Mouse (Mus musculus) liver, postnatal 0 days (tissue): ENCODE data around the gene Slc38a5. TPM values are rescaled to one million over a fixed set of nuclear protein-coding genes. Genes with fewer than 3 reads are reported as not detected.
"Not testable (repeated sequence)": the region's sequence is repeated elsewhere in the genome, so short reads cannot be mapped to it uniquely, and the experiment has no call there.

ENCODE experiments used
- ATAC-seq: fragments of 200-750 bp; cut with Nextera tagmentation; 2 replicates; pipeline ENCODE4 v1.8.0; 2017; ENCODE audit warnings: mild to moderate bottlenecking, moderate library complexity
- DNase-seq: peaks from one replicate; pipeline ENCODE4 v3.0.0-alpha.2; 2016
- H3K27ac ChIP-seq: fragments of 300-500 bp; sonication (generic); 2 replicates; pipeline ENCODE4 v1.5.1; 2014; ENCODE audit warnings: antibody characterized with exemption, moderate library complexity, mild to moderate bottlenecking, low read depth
- H3K27me3 ChIP-seq: fragments of 300-500 bp; sonication (generic); 2 replicates; pipeline ENCODE4 v1.6.1; 2014; ENCODE audit warnings: low read length, control low read depth, mixed read lengths; ENCODE audit not compliant: insufficient read depth
- H3K36me3 ChIP-seq: fragments of 300-500 bp; sonication (generic); replicated peaks from 2 replicates; pipeline ENCODE4 v1.6.1; 2014; ENCODE audit warnings: mild to moderate bottlenecking, control low read depth, low read length, moderate library complexity, mixed read lengths; ENCODE audit not compliant: insufficient read depth
- H3K4me1 ChIP-seq: fragments of 300-500 bp; sonication (generic); 2 replicates; pipeline ENCODE4 v1.6.1; 2014; ENCODE audit warnings: antibody characterized with exemption, mild to moderate bottlenecking, control low read depth; ENCODE audit not compliant: insufficient read depth
- H3K4me2 ChIP-seq: fragments of 300-500 bp; sonication (generic); 2 replicates; pipeline ENCODE4 v1.6.1; 2014; ENCODE audit warnings: low read depth, mild to moderate bottlenecking, low read length, moderate library complexity, mixed read lengths
- H3K4me3 ChIP-seq: fragments of 300-500 bp; sonication (generic); 2 replicates; pipeline ENCODE4 v1.5.1; 2014; ENCODE audit warnings: low read depth, low read length
- H3K9ac ChIP-seq: fragments of 300-500 bp; sonication (generic); replicated peaks from 2 replicates; pipeline ENCODE4 v1.6.1; 2014; ENCODE audit warnings: mild to moderate bottlenecking, moderate library complexity
- H3K9me3 ChIP-seq: fragments of 300-500 bp; sonication (generic); 2 replicates; pipeline ENCODE4 v1.6.1; 2016; ENCODE audit warnings: mild to moderate bottlenecking, control low read depth, low read length, mixed read lengths
- CTCF ChIP-seq: sonication (generic); IDR thresholded peaks from 2 replicates; pipeline ENCODE4 v1.5.1; 2016; ENCODE audit warnings: antibody characterized with exemption, low read depth
- EP300 ChIP-seq: IDR thresholded peaks from 2 replicates; pipeline ENCODE4 v1.6.1; 2016; ENCODE audit warnings: antibody characterized with exemption, low read depth, mild to moderate bottlenecking
- WGBS: fragments of 180-500 bp; shearing (Covaris S2); extraction: QIAGEN DNeasy Blood & Tissue Kit; methylation state at CpG from one replicate; pipeline ENCODE4 v1.1.7; 2014; ENCODE audit not compliant: insufficient replicate concordance; 5-methylcytosine and 5-hydroxymethylcytosine counted together
- polyA plus RNA-seq: library from polyadenylated mRNA; unstranded; fragments of >200 nt; fragmentation: Nextera tagmentation; extraction: Ambion mirVana; gene quantifications from 2 replicates; pipeline ENCODE4 v1.2.1, GENCODE M21; 2015

Gene Slc38a5
- polyA plus RNA-seq, 1 experiment from 2014 or later: 35.9 TPM

GRCm38 (mm10) chrX:8272000-8272399 is 1.1 kb downstream of the Slc38a5 start:
- WGBS: 20% methylated on average over 10 of the region's 10 CpGs
- H3K27ac ChIP-seq: peak overlapping the region; percentile 55; the same call in 1 of the 2 replicates
- peak; percentile 42 for DNase-seq
- H3K4me1 ChIP-seq: no peaks in the 10 kb centered on the region
- H3K27me3 ChIP-seq: no peaks in the 10 kb centered on the region
- no peaks in the 10 kb centered on the region for H3K9me3 ChIP-seq
- peak overlapping the region; percentile 48 for H3K9ac ChIP-seq
- TF ChIP-seq EP300 (peak; percentile 90), CTCF (no peak)
- no peaks in the 10 kb centered on the region for H3K36me3 ChIP-seq
- H3K4me3 ChIP-seq: peak overlapping the region; percentile 43
- peak overlapping the region; percentile 68 for H3K4me2 ChIP-seq
- ATAC-seq: peak; percentile 94

- Histone ChIP-seq H3K27me3 (no peaks in the 10 kb centered on the region), H3K9ac (no peak overlapping the region), H3K4me3 (no peak overlapping the region), H3K4me1 (no peaks in the 10 kb centered on the region), H3K27ac (no peak overlapping the region), H3K4me2 (peak overlapping the region; percentile 68; the same call in 1 of the 2 replicates), H3K9me3 (no peaks in the 10 kb centered on the region), H3K36me3 (no peaks in the 10 kb centered on the region)
- no peak for TF ChIP-seq EP300
- TF ChIP-seq CTCF: no peak
- WGBS: 83% methylated on average over 5 of the region's 5 CpGs
- ATAC-seq (no peak), DNase-seq (no peak)
These were observed 3.1 kb downstream of the Slc38a5 start for GRCm38 (mm10) chrX:8274056-8274455.

- TF ChIP-seq EP300 (no peak), CTCF (no peak)
- DNase-seq: no peak
- ATAC-seq: no peak
- H3K4me2 ChIP-seq: no peak overlapping the region
- no peak overlapping the region for H3K27ac ChIP-seq
- no peak overlapping the region for H3K4me3 ChIP-seq
- no peaks in the 10 kb centered on the region for H3K9me3 ChIP-seq
- H3K27me3 ChIP-seq: no peaks in the 10 kb centered on the region
- WGBS: 71% methylated on average over 5 of the region's 5 CpGs
- no peak overlapping the region for H3K9ac ChIP-seq
- H3K4me1 ChIP-seq: no peaks in the 10 kb centered on the region
- H3K36me3 ChIP-seq: no peaks in the 10 kb centered on the region
These were observed 17.7 kb downstream of the Slc38a5 start for GRCm38 (mm10) chrX:8288621-8289020.

- no peaks in the 10 kb centered on the region for H3K4me1 ChIP-seq
- 72% methylated on average over 1 of the region's 1 CpGs for WGBS
- no peak for TF ChIP-seq CTCF
- TF ChIP-seq EP300: no peak
- H3K27ac ChIP-seq: no peak overlapping the region
- DNase-seq (no peak), ATAC-seq (no peak)
- H3K27me3 ChIP-seq: no peaks in the 10 kb centered on the region
- H3K9ac ChIP-seq: no peak overlapping the region
- no peaks in the 10 kb centered on the region for H3K36me3 ChIP-seq
- H3K4me2 ChIP-seq: no peak overlapping the region
- H3K4me3 ChIP-seq: no peak overlapping the region
- H3K9me3 ChIP-seq: no peaks in the 10 kb centered on the region
These were observed 38.4 kb downstream of the Slc38a5 start for GRCm38 (mm10) chrX:8309302-8309701.

- 5% methylated on average over 7 of the region's 7 CpGs for WGBS
- peak; percentile 70 for TF ChIP-seq CTCF
- not testable (repeated sequence) for H3K4me2 ChIP-seq, H3K27me3 ChIP-seq, H3K4me1 ChIP-seq, H3K4me3 ChIP-seq, H3K27ac ChIP-seq, ATAC-seq, H3K9me3 ChIP-seq, H3K9ac ChIP-seq, H3K36me3 ChIP-seq
- DNase-seq: peak; percentile 72
These were observed 44.0 kb downstream of the Slc38a5 start for GRCm38 (mm10) chrX:8314905-8315304.

GRCm38 (mm10) chrX:8327124-8327523 is 56.2 kb downstream of the Slc38a5 start, which contains the start of gene Ssxb10:
Gene Ssxb10, plus strand, starts transcription at chrX:8327424.
- Histone ChIP-seq H3K4me3 (no peak within 1 kb of the TSS), H3K4me2 (no peak within 1 kb of the TSS), H3K27ac (no peak within 1 kb of the TSS), H3K9me3 (no peaks in the 10 kb centered on the region), H3K36me3 (no peaks in the 10 kb centered on the region), H3K9ac (no peak within 1 kb of the TSS), H3K4me1 (no peaks in the 10 kb centered on the region), H3K27me3 (no peaks in the 10 kb centered on the region)
- no peak for TF ChIP-seq EP300
- TF ChIP-seq CTCF: no peak
- DNase-seq (no peak), ATAC-seq (no peak)
- WGBS: 56% methylated on average over 2 of the region's 2 CpGs

Other genes starting within 250 kb of the Slc38a5 start
- gene Suv39h1, start 196.4 kb upstream of the Slc38a5 start, polyA plus RNA-seq: 13.9 and 15.8 TPM in 2 replicates
- gene Was, start 180.6 kb upstream of the Slc38a5 start, polyA plus RNA-seq: 2.4 and 2.9 TPM in 2 replicates
- 4.6 and 5.6 TPM in 2 replicates for gene Wdr13, start 138.2 kb upstream of the Slc38a5 start, polyA plus RNA-seq
- 413 and 415 TPM in 2 replicates for gene Rbm3, start 125.3 kb upstream of the Slc38a5 start, polyA plus RNA-seq
- gene Tbc1d25, start 95.0 kb upstream of the Slc38a5 start, polyA plus RNA-seq: 2.1 and 2.2 TPM in 2 replicates
- gene Ebp, start 77.6 kb upstream of the Slc38a5 start, polyA plus RNA-seq: 74.7 and 84.5 TPM in 2 replicates
- gene Porcn, start 64.6 kb upstream of the Slc38a5 start, polyA plus RNA-seq: 1.5 and 1.9 TPM in 2 replicates
- 16.4 and 17.7 TPM in 2 replicates for gene Ftsj1, start 18.7 kb upstream of the Slc38a5 start, polyA plus RNA-seq
- not detected in 2 replicates for gene Ssxb10, start 56.3 kb downstream of the Slc38a5 start, polyA plus RNA-seq
- gene Ssxb9, start 95.8 kb downstream of the Slc38a5 start, polyA plus RNA-seq: not detected in 2 replicates
- not detected in 2 replicates for gene Ssxb1, start 142.2 kb downstream of the Slc38a5 start, polyA plus RNA-seq
- not detected in 2 replicates for gene Ssxb2, start 190.6 kb downstream of the Slc38a5 start, polyA plus RNA-seq